Mouse (Mus musculus) macrophage (primary cell): ENCODE data around the gene Efnb2. TPM values are rescaled to one million over a fixed set of nuclear protein-coding genes. Genes with fewer than 3 reads are reported as not detected.

Source experiments
- H3K27ac ChIP-seq: fragments of 350-480 bp; formaldehyde crosslinking; 2 replicates; pipeline ENCODE4 v1.9.0; 2021
- H3K36me3 ChIP-seq: fragments of 350-480 bp; formaldehyde crosslinking; 2 replicates; pipeline ENCODE4 v1.9.0; 2021; ENCODE audit errors: inconsistent target
- H3K4me3 ChIP-seq: fragments of 350-480 bp; formaldehyde crosslinking; 2 replicates; pipeline ENCODE4 v1.9.0; 2021; ENCODE audit errors: inconsistent target
- H3K79me2 ChIP-seq: fragments of 350-480 bp; formaldehyde crosslinking; 2 replicates; pipeline ENCODE4 v1.9.0; 2021; ENCODE audit errors: inconsistent target
- WGBS: methylation state at CpG from one replicate; pipeline ENCODE4 v1.1.7; 2026; ENCODE audit warnings: inconsistent platforms; ENCODE audit not compliant: missing documents; 5-methylcytosine and 5-hydroxymethylcytosine counted together
- polyA plus RNA-seq: library from polyadenylated mRNA; stranded (reverse); fragments of 250-400 nt; gene quantifications from 3 replicates; pipeline ENCODE4 v1.2.4, GENCODE M21; 2018; ENCODE audit warnings: inconsistent platforms

Gene Efnb2
- polyA plus RNA-seq, 1 experiment from 2014 or later, result 0.17 TPM

DNA sequence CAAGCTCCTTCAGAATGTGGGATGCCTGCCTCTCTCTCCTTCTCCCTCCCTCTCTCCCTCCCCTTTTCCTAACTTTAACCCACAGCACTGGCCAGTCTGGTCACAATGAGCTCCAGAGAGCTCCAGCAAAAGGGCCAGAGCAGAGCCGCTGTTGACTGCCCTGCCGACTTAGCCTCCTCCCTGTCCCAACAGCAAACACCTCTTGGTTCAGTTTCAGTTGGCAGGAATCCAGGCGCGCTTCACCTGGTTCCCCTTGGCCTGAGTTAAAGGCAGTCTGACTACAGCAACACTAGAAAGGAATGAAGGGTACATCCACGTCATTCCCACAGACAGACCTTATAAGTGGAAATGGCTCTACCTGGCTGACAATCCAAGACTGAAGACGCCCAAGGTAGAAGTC is 84.2 kb downstream of the Efnb2 start:
- H3K27ac ChIP-seq, result no peak overlapping the region
- 81% methylated on average over 6 of the region's 6 CpGs for WGBS

DNA sequence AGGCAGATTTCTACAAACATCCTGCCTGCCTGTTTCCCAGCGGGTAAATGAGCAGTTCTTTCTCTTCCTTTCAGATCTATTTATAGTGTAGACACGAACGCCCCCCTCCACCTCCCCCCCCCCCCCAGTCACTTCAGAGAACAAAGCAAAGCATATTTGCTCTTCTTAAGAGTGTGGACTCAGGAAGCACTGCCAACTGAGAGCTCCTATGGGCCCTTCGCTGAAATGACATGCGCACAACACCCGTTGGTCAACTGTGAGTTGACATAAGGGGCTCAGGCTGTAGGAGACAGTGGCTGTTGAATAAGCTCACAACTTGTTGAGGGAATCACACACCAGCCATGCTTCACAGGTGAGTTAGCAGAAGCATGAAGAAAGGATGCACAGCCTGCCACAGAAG is 84.8 kb downstream of the Efnb2 start:
- Histone ChIP-seq H3K4me3 (no peak overlapping the region), H3K79me2 (no peaks in the 10 kb centered on the region), H3K27ac (no peak overlapping the region), H3K36me3 (no peaks in the 10 kb centered on the region)
- 65% methylated on average over 4 of the region's 6 CpGs for WGBS

More for the DNA sequence above, 84.2 kb downstream of the Efnb2 start:
- H3K79me2 ChIP-seq, result no peaks in the 10 kb centered on the region
- no peaks in the 10 kb centered on the region for H3K36me3 ChIP-seq
- H3K4me3 ChIP-seq, result no peak overlapping the region

DNA sequence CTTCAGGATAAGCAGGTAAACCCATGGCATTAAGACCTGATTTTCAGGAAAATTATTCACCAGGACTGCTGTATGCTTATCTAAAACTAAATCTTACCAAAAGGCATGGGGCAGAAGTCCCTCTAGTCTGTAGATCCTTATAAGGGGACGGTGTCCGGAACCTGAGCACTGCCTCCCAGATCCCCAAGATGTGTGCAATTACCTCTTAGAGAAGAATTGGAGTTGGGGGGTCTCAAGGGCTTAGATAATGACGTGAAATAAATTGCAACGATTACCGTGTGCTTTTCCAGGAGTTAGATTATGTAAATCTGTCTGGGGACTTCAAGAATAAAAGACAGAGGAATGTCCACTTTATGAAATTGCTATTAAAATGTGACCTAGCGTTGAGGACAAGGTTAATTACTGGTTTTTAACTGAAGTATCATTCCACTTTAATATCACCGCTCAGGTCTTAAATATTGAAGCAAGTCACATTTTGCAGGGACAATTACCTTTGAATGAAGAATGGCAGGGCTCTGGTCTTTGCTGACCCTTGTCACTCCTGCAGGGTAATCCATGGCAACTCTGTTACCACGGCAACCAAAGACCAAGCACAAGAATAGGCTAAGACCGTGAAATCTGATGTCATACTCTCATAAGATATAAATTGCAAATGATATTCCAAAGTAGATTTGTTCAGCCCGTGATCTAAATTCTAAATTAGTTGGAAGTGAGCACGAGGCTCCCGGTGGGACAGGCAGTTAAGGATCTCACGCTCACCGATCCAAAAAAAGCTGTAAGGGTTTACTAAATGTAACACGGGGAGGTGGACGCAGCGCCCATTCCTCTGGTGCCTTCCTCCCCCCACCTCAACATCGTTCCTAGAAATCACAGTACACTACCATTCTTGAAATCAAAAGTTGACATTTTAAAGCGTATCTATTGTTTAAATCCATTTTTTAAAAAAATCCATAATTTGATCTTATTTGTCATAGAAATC is 86.2 kb downstream of the Efnb2 start:
- 96% methylated on average over 19 of the region's 19 CpGs for WGBS
- no peak overlapping the region for H3K4me3 ChIP-seq
- H3K27ac ChIP-seq, result no peak overlapping the region
- no peaks in the 10 kb centered on the region for H3K36me3 ChIP-seq
- no peaks in the 10 kb centered on the region for H3K79me2 ChIP-seq

DNA sequence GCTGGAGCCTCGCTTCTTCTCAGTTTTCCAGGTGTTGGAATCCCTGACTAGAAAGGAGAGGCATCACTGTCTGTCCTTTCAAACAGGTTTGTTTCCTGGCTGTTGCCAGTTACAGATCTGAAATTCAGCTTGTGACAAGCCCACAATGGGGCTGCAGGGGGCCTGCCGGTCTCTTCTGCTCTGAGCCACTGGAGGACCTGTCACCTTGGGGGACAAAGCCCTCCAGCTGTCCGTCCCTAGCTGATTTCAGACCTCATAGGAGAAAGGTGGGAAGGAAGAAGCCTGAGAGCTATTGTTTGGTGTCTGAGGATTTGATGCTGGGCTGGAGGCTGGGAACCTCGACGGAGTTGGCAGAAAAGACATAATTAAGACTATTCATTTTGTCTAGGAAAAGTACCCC is 88.8 kb downstream of the Efnb2 start:
- no peak overlapping the region for H3K4me3 ChIP-seq
- no peaks in the 10 kb centered on the region for H3K36me3 ChIP-seq
- WGBS, result 76% methylated on average over 5 of the region's 5 CpGs
- H3K27ac ChIP-seq, result no peak overlapping the region
- no peaks in the 10 kb centered on the region for H3K79me2 ChIP-seq

DNA sequence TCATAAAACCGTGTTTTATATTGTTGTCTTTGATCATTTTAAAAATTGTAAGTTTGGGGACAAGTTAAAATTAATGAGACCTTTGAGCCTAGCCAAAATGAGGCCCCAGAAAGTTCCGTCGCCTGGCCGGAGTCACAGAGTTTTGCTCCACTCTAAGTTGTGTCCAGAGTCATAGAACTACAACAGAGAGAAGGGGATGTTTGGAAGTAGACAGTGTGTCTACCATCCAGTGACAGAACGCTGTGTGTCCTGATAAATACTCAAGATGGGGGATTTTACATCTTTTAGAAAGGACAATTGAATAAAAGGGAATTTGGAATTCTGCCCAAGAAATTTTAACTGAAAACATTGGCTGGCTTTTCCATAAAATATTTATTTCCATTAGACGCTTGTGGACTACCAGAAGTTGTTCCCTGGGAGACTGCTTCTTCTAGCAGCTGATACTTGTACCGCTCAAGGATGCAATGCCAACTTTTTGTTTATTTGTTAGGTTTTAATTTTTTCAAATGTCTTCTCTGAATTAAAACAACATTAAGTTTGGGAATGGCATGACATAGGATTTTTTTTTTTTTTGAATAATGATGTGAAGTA is 89.3 kb downstream of the Efnb2 start:
- WGBS, result over 99% methylated on average over 7 of the region's 7 CpGs
- no peak overlapping the region for H3K4me3 ChIP-seq
- H3K36me3 ChIP-seq, result no peaks in the 10 kb centered on the region
- no peaks in the 10 kb centered on the region for H3K79me2 ChIP-seq
- H3K27ac ChIP-seq, result no peak overlapping the region

DNA sequence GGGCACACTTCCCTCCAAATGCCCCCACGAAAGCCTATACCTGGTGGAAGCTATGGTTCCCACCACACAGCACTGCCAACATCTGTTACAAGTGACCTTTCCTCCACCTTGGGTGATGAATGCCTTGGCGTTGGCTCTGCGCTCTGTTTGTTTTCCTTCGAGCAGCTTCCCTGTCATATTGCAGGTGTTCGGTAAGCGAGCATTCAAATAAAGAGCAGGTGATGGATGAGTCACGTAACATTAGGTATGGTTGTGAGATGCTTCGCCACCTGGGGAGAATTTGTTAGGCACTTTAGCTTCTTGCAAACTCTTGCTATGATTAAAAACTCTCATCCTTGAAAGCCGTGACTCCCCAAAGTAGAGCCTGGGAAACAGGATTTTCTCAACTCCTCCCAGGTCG is 91.8 kb downstream of the Efnb2 start:
- H3K4me3 ChIP-seq, result no peak overlapping the region
- H3K27ac ChIP-seq, result no peak overlapping the region
- H3K36me3 ChIP-seq, result no peaks in the 10 kb centered on the region
- WGBS, result 94% methylated on average over 10 of the region's 10 CpGs
- H3K79me2 ChIP-seq, result no peaks in the 10 kb centered on the region

DNA sequence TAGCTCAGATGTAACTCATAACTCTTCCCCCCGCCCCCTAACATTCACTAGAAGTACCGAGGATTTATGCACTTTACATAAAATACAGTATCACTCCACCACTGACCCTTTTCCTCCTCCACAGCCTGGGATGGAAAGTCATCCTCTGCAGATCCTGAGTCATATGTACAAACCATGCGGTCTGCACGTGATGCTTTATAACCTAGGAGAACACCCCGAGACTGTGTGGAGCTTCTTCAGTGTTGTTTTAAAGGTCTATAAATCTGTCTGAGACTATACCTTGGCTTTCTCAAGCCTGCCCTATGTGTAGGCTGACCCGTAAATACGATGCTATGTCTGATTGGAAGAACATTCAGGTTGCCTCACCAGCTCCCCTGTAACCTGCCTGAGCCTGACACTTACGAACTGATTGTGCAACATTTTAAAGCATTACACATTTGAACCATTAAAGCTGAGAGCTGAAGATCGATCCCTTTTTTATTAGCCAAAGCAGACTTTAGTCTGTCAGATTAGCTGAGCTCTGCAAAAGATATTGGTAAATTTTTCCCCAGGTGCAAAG is 92.7 kb downstream of the Efnb2 start:
- WGBS, result 94% methylated on average over 8 of the region's 9 CpGs
- Histone ChIP-seq H3K27ac (no peak overlapping the region), H3K36me3 (no peaks in the 10 kb centered on the region), H3K4me3 (no peak overlapping the region), H3K79me2 (no peaks in the 10 kb centered on the region)

Other genes with a start within 250 kb of the Efnb2 start
- 27.7 to 33.5 TPM (median 33.3 TPM) in 3 replicates for gene Arglu1, start 29.3 kb upstream of the Efnb2 start, polyA plus RNA-seq